Mouse (Mus musculus) right cerebral cortex, postnatal 14 days (tissue): ENCODE measurements around the gene Mapk14.
"Not testable (repeated sequence)": the region's sequence is repeated elsewhere in the genome, so short reads cannot be mapped to it uniquely, and the experiment has no call there.

Experiments used
- DNase-seq: peaks from one replicate; pipeline ENCODE4 v3.0.0; 2022

Mapk14 gene

DNA sequence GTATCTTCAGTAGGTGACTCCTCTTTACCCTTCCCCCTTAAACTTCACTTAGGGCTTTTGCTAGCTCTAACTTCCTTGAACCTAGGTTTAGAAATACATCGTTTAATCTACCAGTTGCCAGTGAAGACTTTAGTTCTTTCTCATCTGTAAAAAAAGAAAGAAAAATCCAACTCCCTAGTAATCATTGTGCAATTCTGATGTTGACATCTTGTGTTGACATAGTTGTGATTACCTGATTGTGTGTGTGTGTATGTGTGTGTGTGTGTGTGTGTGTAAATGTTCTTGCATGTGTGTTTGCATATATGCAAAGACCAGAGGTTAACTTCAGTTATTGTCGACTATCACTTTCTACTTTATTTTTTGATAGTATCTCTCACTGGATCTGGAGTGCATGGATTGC is 7.5 kb downstream of the Mapk14 start:
- no peak for DNase-seq

GRCm38 (mm10) chr17:28699789-28700188 is 8.7 kb downstream of the Mapk14 start:
- no peak for DNase-seq

- no peak for DNase-seq
Measured at GRCm38 (mm10) chr17:28701171-28701570, 10.0 kb downstream of the Mapk14 start.

DNA sequence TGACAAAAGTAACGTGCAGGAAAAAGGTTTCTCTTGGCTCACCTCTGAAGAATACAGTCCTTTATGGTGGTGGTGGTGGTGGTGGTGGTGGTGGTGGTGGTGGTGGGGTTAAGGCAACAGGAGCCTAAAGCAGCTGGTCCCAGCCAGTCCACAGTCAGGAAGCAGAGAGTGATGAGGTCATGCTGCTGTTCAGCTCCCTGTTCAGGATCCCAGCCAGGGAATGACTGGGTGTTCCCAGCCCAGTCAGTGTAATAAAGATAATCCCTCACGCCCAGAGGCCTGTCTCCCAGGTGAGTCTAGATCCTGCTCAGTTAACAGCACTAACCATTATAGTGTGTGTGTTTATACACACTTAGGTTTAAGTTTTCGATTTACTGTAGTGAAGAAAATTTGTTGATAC is 10.6 kb downstream of the Mapk14 start:
- DNase-seq = no peak

DNA sequence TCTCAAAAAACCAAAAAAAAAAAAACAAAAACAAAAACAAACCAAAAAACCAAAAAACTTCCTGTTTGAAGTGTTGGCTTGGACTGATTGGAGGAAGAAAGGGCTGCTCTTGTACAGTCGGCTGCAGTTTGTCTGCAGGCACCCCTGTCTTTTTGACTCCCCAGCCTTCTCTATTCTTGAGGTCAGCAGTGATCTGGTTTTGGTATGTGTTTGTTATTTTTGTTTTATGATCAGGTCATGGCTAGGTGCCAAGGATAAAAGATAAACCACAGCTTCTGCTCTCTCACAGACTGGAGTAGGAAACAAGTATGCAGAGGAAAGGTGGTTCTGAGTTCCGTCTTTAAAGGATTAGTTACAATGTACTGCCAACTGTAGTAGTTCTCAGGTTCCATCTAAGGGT is 11.5 kb downstream of the Mapk14 start:
- no peak for DNase-seq

- DNase-seq = no peak
Measured at GRCm38 (mm10) chr17:28706697-28707096, 15.6 kb downstream of the Mapk14 start.

- no peak for DNase-seq
Measured at GRCm38 (mm10) chr17:28707136-28707627, 16.1 kb downstream of the Mapk14 start.

DNA sequence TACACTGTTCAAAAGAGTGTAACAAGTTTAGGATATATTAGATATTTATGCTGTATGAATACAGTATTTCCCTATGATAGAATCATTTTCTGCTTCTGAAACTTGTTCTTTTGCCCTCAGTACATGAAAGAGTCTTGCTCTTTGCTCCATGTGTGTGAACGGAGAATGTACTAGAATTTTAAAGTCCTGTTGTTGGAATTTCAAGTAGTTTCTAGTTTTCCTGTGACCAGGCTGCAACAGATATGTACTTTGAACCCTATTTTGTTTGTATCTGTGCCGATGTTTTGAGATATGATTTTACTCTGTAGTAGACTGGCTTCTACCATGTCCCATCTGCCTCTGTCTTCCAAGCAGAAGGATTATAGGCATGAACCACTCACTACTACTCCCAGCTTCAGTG is 16.7 kb downstream of the Mapk14 start:
- DNase-seq = no peak

DNA sequence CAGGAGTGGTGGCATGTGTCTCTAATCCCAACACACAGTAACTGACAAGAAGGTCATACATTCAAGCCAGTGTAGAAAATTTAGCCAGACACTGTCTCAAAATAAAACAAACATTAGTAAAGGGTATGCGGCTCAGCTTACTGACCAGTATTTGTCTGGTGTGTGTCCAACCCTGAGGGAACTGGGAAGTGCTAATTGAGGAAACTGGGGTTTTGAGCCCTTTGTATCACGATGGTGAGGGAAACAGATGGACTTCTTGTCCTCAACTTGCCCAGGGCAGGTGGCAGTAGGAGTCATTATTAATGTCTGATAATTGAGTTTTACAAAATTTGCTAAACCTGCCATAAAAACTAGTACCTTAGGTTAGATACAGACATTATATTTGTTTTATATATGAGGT is 17.9 kb downstream of the Mapk14 start:
- DNase-seq = no peak

GRCm38 (mm10) chr17:28709552-28710290 is 18.6 kb downstream of the Mapk14 start:
- no peak for DNase-seq

- no peak for DNase-seq
Measured at GRCm38 (mm10) chr17:28710291-28710688, 19.2 kb downstream of the Mapk14 start.

DNA sequence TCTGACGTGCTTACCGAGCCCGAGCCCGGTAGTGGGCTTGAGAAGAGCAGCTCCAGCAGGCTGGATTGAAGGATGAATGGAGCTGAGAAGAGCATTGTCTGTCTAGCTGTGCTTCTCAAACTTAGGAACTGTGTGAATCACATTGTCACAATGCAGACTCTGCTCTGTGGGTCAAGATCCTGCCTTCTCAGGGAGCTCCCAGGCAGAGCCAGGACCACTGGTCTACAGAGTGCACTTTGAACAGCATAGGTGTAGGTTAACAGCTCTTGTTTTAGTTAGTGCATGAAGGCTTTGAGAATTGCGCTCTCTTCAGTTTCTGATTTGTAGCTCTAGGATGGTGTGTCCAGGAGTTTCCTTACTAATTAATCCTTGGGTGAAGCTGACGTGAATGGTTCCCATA is 20.1 kb downstream of the Mapk14 start:
- no peak for DNase-seq

- no peak for DNase-seq
Measured at GRCm38 (mm10) chr17:28712305-28712704, 21.2 kb downstream of the Mapk14 start.

DNA sequence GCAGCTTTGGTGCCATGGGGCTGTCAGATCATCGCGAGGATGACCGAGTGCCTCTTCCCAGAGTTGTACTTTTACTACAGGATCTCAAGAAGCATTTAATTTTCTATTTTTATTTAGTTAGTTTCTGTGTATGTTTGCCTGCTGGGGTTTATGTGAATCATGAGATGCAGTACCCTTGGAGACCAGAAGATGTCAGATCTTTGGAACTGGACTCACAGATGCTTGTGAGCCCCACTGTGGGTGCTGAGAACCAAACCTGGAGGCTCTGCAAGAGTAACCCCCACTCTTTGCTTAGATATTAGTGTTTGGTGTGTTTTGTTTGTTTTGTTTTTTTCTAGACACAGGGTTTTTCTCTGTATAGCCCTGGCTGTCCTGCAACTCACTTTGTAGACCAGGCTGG is 22.9 kb downstream of the Mapk14 start:
- no peak for DNase-seq

DNA sequence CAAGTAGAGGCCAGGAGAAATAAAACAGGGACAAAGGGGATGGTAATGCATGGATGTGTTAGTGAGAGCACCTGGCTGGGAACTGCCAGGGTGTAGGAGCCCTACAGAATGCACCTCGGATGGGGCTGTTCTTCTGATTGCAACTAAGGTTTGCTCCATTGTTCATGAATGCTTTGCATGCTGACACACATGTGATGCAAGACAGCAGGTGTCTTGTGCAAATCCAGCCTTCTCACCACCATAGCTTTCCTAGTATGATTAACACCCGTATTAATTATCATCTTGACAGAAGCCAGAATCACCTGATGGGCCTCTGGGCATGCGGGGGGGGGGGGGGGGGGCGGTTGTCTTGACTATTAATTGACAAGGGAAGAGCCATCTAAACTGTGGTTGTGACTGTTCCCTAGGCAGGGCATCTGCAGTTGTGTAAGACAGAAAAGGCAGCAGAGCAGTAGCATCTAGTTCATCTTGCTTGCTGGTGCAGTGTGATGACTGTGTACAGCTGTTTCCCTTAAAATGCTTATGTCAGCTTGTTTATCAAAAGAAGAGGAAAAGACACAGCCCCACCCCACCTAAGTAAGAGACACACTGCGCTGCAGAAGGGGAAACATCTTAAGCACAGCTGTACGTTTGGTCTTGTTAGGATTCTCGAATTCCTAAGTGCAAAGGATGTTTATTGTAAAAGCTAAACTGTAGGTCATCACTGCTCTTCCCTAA is 24.9 kb downstream of the Mapk14 start:
- DNase-seq = no peak

GRCm38 (mm10) chr17:28717535-28717934 is 26.4 kb downstream of the Mapk14 start:
- no peak for DNase-seq

GRCm38 (mm10) chr17:28725783-28726182 is 34.7 kb downstream of the Mapk14 start, which contains the start of gene AC170998.1:
AC170998.1 (plus strand) TSS chr17:28726083.
- DNase-seq = no peak

DNA sequence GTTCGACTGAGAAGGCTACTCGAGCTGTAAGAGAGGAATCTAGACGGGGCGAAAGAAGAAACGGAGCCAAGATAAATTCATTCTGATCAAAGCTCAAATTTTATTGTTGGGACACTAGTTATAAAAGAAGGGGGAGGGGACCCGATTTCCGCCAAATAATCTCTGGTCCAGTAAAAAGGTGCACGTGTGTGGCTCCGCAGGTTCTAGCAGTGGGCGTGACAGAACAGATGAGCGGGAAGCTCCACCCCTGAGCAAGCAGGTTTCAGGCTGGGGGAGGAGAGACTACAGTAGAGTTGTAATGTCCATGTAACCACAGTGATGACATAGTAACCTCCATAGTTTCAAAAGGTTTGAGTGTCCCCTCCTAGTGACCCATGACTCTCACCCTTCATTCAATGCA is 36.4 kb downstream of the Mapk14 start:
- DNase-seq = not testable (repeated sequence)

DNA sequence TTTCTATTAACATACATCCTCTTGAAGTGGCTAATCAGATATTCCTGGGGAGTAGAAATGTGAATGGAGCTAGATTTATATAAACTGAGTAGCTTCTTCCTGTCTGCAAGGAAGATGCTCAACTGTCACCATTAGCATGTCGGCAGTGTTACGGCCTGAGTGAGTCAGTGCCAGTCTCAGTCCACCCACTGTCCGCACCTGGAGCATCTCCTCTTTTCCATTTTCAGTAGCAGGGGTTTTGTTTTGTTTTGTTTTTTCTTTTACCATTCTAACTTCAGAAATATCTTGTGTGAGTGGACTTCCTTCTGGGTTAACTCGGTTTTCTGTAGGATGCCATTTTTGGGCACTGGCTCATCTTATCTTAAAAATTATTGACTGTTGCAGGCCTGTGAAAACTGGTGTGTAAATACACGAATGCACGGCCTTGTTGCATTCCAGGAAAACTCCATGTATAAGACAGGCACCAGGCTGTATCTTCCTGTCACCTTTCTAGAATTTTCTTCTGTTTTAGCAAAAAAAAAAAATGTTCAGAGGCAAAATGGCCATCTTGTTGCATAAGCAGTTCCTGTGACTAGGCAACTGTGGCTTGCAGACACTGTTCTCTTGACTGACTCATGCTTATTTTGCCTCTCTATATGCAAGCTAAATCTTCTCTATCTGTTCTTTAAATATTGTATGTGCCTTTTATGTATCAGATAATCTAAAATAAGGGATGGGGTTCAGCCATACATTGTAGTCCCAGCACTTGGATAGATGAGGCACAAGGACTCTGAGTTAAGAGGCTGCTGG is 44.4 kb downstream of the Mapk14 start:
- no peak for DNase-seq

GRCm38 (mm10) chr17:28736486-28736885 is 45.4 kb downstream of the Mapk14 start:
- no peak for DNase-seq

DNA sequence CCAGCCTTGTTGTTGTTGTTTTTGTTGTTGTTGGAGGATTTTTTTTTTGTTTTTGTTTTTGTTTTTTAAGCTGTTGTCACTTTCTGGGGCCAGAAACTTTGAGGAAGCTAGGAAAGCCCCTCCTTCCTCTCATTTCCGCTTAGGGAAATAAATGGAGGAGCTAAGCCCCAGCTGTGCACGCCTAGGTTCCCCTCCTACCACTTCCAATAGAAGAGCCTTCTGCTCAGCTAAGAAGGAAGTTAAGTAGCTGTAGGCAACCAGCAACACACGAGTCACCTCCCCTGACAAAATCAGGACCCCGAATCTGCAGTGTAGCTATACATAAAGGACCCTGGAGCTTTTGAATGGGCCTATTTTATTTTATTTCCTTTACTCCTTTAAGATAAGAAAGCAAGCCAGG is 46.8 kb downstream of the Mapk14 start:
- DNase-seq = no peak

GRCm38 (mm10) chr17:28739244-28739643 is 48.1 kb downstream of the Mapk14 start:
- DNase-seq = no peak

DNA sequence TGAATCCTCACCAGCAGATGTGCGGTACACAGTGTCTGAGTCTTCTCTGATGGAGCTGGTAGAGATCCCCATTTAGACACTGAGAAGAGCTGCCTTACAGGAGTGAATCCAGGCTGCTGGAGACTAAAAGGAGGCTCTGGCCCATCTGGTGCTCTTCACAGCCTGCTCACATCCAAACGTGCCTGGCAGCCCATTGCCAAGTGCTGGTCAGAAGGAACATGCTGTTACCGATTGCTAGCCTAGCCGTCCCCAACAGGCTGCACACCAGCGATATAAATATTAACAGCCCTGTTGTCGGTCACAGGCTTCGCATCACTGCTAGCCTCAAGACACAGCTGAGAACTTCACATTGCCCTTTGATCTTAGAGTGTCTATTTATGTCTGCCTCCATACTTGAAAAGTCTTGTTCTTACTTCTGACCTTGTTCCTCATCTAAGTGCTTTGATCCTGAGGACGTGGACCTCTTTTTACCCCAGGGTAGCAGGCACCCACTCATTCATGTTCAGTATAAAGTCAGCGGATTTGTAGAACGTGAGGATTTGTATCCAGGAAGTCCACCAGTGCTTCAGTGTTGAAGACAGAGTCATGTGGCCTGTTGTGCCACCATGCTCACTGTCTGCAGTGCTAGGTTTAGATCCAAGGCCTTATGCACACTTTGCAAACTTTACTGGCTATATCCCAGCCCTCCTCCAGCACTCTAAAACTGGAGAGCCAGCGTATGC is 52.2 kb downstream of the Mapk14 start:
- peak; percentile 46 for DNase-seq
